Mouse (Mus musculus): ENCODE data around the gene Rnf10. TPM values are rescaled to one million over a fixed set of nuclear protein-coding genes. Genes with fewer than 3 reads are reported as not detected.

The Rnf10 gene
- polyA plus RNA-seq, 1 experiment from 2014 or later, result 218 TPM

DNA sequence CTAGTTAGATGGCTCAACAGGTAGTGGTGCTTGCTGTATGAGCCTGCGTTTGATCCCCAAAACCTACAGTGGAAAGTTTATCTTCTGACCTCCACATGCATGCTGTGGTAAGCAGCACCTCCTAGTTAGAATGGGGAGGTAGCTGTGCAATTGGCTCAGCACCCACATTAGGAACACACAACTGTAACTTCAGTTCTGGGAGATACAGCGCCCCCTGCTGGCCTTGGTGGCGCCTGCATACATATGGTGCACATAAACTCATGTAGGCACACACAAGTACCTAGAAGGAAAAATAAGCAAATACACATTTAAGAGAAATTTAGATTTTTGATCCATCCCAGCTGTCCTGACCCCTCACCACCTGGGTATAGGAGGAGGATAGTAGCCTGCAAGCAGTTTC lies 50.2 kb downstream of the Rnf10 start:
- Histone ChIP-seq H3K27me3 (no peaks in the 10 kb centered on the region), H3K4me3 (no peak overlapping the region), H3K4me2 (no peak overlapping the region), H3K9ac (no peak overlapping the region), H3K27ac (replicated peaks) (no peak overlapping the region), H3K4me1 (replicated peaks) (peaks cover 6% of the 10 kb centered on the region; the same call in 1 of the 2 replicates), H3K36me3 (no peaks in the 10 kb centered on the region), H3K9me3 (no peaks in the 10 kb centered on the region)
- WGBS, result 73% methylated on average over 3 of the region's 3 CpGs
- ATAC-seq (ENCODE audit: low FRiP score, low read depth), result no peak

DNA sequence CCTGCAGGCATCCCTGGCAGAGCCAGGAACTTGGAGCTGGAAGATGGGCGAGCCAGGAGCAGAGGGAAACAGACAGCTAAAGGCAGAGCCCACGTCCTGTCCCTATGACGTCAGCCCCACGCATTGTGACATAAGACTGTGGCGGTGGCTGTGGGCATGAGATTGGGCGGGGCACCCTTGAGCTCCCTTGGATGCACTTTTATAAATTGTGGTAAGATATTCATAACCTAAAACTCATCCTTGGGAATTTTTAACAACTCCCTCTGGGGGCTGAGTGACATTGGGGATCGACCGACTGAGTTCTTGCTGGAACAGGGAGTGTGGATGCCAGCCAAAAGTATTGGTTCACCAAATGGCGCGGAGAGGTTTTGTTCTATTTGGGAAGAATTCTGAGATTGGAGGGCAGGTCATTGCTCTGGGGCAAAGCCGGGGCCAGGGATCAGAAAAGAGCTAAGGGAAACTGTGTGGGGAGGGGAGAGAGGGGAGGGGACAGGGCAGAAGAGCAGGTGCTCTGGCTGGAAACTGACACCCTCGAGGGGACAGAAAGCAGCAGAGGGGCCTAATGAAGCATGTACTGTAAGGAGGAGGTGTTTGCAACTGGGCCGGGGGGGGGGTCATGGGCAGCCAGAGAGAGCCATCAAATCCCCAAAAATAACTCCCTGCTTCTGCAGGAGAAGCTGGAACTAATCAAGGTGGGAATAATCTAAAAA lies 51.6 kb downstream of the Rnf10 start:
- no peak overlapping the region for H3K9ac ChIP-seq
- ATAC-seq (ENCODE audit: low FRiP score, low read depth), result no peak

DNA sequence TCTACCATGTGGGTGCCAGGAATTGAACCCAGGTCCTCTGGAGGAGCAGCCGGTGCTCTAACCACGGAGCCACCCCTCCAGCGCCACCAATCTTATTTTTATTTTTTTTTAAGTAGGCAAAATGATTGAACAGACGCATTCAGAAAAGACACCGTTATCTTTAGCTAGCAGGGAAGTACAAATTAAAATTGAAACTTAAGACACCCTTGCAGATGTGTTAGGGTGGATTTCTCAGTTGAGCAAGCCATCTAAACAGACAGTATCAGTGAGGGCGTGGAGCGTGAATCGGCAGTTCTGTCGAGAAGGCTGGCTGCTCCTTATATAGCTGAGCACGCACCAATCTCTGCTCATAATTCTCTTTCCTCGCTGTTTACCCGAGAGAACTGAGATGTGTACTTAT lies 54.7 kb downstream of the Rnf10 start:
- WGBS, result 91% methylated on average over 12 of the region's 12 CpGs
- no peak overlapping the region for H3K4me2 ChIP-seq
- no peak overlapping the region for H3K9ac ChIP-seq
- no peak overlapping the region for H3K27ac ChIP-seq (replicated peaks)
- H3K4me1 ChIP-seq (replicated peaks), result peaks cover 14% of the 10 kb centered on the region
- H3K9me3 ChIP-seq, result no peaks in the 10 kb centered on the region
- no peak for ATAC-seq (ENCODE audit: low FRiP score, low read depth)
- H3K36me3 ChIP-seq, result no peaks in the 10 kb centered on the region
- no peak overlapping the region for H3K4me3 ChIP-seq
- H3K27me3 ChIP-seq, result no peaks in the 10 kb centered on the region

More for the DNA sequence above, 51.6 kb downstream of the Rnf10 start:
- H3K9me3 ChIP-seq, result no peaks in the 10 kb centered on the region
- H3K27me3 ChIP-seq, result no peaks in the 10 kb centered on the region
- WGBS, result 32% methylated on average over 13 of the region's 13 CpGs
- H3K4me2 ChIP-seq, result no peak overlapping the region
- no peak overlapping the region for H3K4me3 ChIP-seq
- peaks cover 6% of the 10 kb centered on the region; the same call in 1 of the 2 replicates for H3K4me1 ChIP-seq (replicated peaks)
- H3K27ac ChIP-seq (replicated peaks), result no peak overlapping the region
- H3K36me3 ChIP-seq, result no peaks in the 10 kb centered on the region

DNA sequence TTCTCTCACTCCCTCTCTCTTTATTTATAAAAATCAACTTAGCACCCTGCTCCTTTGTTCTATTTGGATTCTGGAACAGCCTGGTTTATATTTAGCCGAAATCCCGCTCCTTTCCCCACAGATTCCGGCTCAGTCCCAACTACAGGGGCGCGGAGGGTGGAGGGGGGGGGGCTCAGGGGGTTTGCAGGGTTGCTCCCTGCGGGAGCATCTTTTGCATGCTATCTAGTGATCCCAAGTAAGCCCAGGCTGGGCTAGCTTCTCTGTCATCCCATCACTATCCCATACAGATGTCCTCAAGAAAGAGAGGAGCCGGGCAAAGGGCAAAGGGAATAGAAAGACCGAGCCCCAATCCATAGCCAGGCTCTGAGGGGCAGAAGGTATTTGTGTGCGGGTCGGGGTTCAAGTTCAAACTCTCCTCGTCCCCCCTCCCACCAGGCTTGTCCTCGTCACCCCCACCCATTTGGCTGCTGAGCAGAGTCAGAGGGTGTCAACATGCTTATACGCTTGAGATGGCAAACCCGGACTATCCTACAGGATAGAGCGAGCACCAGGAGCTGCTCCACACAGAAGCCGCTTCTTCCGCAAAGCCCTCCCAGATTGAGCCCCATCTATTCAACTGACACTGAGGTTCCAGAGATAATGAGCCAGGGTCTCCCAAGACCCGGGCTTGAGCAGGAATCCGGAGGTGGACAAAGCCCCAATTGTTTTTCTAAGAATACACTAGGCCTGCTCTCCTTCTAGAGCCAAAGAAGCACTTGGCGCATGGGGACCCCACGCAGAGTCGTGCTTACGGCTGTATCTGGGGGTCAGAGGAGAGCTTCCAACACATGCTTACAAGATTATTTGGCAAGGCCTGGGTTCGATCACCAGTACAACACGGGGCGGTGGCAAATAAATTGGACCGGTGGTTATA lies 57.2 kb downstream of the Rnf10 start:
- Histone ChIP-seq H3K27ac (replicated peaks) (peak overlapping the region; percentile 82), H3K36me3 (no peaks in the 10 kb centered on the region), H3K27me3 (no peaks in the 10 kb centered on the region), H3K4me1 (replicated peaks) (peaks cover 8% of the 10 kb centered on the region), H3K4me2 (peak overlapping the region; percentile 74), H3K9ac (peak overlapping the region; percentile 66), H3K9me3 (no peaks in the 10 kb centered on the region), H3K4me3 (peak overlapping the region; percentile 50)
- 14% methylated on average over 27 of the region's 27 CpGs for WGBS
- peak; percentile 62 for ATAC-seq (ENCODE audit: low FRiP score, low read depth)

DNA sequence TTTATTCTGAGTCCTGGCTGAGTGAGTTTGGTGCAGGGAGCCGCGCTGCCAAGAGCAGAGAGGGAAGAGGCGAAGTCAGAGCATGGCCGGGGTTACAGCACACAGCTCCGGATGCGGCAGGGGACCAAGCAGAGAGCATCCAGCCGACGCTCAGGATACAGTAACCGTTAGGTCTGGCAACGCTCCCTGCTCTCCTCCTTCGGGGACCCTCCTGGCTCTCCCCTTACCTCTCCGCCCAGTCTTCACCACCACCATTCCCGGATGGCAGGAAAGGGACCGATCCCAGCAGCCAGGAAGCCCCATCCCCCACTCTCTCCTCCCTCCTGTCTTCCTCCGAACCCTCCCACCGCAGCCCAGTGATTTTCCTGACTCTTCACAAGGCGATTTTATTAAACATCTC lies 57.8 kb downstream of the Rnf10 start:
- no peaks in the 10 kb centered on the region for H3K9me3 ChIP-seq
- no peaks in the 10 kb centered on the region for H3K27me3 ChIP-seq
- H3K4me1 ChIP-seq (replicated peaks), result peaks cover 8% of the 10 kb centered on the region
- no peaks in the 10 kb centered on the region for H3K36me3 ChIP-seq
- ATAC-seq (ENCODE audit: low FRiP score, low read depth), result peak; percentile 81; the same call in 1 of the 2 replicates
- peak overlapping the region; percentile 82 for H3K27ac ChIP-seq (replicated peaks)
- peak overlapping the region; percentile 50 for H3K4me3 ChIP-seq
- peak overlapping the region; percentile 74 for H3K4me2 ChIP-seq
- peak overlapping the region; percentile 66 for H3K9ac ChIP-seq
- WGBS, result under 1% methylated on average over 17 of the region's 17 CpGs

DNA sequence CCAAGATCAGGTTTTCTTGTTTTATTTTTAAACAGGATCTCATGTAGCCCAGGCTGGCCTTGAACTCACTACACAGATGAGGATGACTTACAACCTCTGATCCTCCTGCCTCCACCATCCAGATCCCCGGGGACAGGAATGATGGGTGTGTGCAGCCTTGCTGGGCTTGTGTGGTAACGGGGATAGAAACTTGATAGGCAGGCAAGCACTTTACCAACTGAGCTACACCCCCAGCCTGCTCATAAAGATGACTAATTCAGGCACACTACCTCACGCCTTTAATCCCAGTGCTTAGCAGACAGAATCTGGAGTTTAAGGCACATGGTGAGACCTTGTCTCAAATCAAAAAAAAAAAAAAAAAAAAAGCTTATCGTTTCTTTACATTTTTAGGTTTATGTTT lies 59.8 kb downstream of the Rnf10 start:
- no peaks in the 10 kb centered on the region for H3K27me3 ChIP-seq
- H3K27ac ChIP-seq (replicated peaks), result no peak overlapping the region
- peaks cover 8% of the 10 kb centered on the region for H3K4me1 ChIP-seq (replicated peaks)
- WGBS, result 58% methylated on average over 4 of the region's 4 CpGs
- no peak for ATAC-seq (ENCODE audit: low FRiP score, low read depth)
- no peak overlapping the region for H3K4me2 ChIP-seq
- H3K4me3 ChIP-seq, result no peak overlapping the region
- no peaks in the 10 kb centered on the region for H3K36me3 ChIP-seq
- no peaks in the 10 kb centered on the region for H3K9me3 ChIP-seq
- no peak overlapping the region for H3K9ac ChIP-seq

DNA sequence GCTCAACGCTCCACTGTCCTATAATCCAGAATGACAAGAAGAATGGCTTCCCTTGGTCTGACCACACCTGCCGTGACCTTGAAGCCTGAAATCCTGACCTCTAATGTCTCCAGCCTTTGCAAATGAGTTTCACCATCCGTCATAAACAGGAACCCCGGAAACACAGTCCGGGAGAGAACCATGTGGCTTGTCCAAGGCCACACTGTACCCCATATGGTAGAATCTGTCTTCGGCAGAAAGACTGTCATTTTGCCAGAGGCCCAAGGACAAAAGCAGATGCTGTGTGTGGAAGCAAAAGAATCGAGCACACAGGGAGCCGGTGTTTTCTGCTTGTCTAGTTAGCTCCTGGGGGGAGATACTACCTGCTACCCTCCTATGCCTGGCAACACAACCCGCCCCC lies 60.2 kb downstream of the Rnf10 start:
- Histone ChIP-seq H3K27me3 (no peaks in the 10 kb centered on the region), H3K9ac (no peak overlapping the region), H3K4me2 (no peak overlapping the region), H3K4me3 (no peak overlapping the region), H3K36me3 (no peaks in the 10 kb centered on the region), H3K4me1 (replicated peaks) (peaks cover 8% of the 10 kb centered on the region), H3K9me3 (no peaks in the 10 kb centered on the region), H3K27ac (replicated peaks) (no peak overlapping the region)
- ATAC-seq (ENCODE audit: low FRiP score, low read depth), result no peak
- 63% methylated on average over 9 of the region's 9 CpGs for WGBS

DNA sequence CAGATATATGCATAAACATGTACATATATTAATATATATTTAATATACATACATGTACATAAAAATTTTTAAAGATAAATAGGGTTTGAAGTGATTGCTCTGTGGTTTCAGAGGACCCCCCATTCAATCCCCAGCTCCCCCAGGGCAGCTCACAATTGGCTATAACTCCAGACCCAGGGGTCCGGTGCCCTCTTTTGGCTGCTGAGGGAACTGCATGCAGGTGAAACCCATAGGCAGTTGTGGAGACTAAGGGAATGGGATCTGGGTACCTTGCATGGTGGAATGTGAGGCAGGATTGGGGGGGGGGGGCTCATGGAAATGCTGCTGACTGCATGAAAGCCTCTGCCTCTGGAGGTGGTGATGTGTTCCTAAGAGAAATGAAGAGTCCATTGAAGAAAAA lies 62.3 kb downstream of the Rnf10 start:
- Histone ChIP-seq H3K4me2 (no peak overlapping the region), H3K9me3 (no peaks in the 10 kb centered on the region), H3K36me3 (no peaks in the 10 kb centered on the region), H3K27me3 (no peaks in the 10 kb centered on the region), H3K4me1 (replicated peaks) (peaks cover 6% of the 10 kb centered on the region), H3K9ac (no peak overlapping the region), H3K4me3 (no peak overlapping the region), H3K27ac (replicated peaks) (no peak overlapping the region)
- 5% methylated on average over 1 of the region's 1 CpGs for WGBS
- no peak for ATAC-seq (ENCODE audit: low FRiP score, low read depth)

DNA sequence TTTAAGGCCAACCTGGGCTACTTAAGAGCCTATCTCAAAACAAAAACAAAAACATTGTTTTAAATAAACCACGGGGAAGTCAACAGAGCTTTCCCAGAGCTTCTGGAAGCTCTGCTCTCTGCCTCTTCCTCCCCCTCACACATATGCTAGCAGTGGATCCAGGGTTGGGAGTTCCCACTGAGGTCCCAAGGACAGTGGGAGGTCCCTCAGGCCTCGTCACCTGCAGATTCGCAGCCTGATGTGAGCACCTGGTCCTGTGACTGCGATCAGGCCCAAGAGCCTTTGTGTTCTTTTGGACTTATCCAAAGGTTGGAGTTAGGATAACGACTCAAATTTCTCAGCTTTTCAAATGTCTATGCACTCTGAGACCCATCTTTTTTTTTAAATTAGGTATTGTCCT lies 64.1 kb downstream of the Rnf10 start:
- no peak overlapping the region for H3K4me3 ChIP-seq
- WGBS, result 67% methylated on average over 5 of the region's 5 CpGs
- no peaks in the 10 kb centered on the region for H3K27me3 ChIP-seq
- H3K36me3 ChIP-seq, result no peaks in the 10 kb centered on the region
- H3K9me3 ChIP-seq, result no peaks in the 10 kb centered on the region
- H3K4me2 ChIP-seq, result no peak overlapping the region
- no peak for ATAC-seq (ENCODE audit: low FRiP score, low read depth)
- peaks cover 21% of the 10 kb centered on the region for H3K4me1 ChIP-seq (replicated peaks)
- no peak overlapping the region for H3K9ac ChIP-seq
- no peak overlapping the region for H3K27ac ChIP-seq (replicated peaks)

DNA sequence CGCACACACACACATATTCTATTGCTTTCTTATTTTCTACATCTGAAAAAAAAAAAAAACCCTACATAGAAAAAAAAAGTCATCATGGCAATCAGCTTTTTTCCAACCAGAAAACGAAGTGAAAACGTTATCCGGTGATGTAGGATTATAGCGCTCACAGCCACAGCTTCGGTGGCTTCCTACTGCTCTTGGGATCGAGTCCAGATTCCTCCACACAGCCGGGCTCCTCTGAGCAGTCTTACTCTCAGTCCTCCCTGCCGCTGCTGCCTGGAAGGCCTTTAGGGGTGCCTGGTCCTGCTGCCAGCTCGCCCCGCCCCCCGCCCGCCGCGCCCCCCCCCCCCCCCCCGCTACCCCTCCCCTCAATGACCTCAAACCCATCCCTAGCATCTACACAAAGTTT lies 64.8 kb downstream of the Rnf10 start:
- Histone ChIP-seq H3K27ac (replicated peaks) (no peak overlapping the region), H3K4me3 (no peak overlapping the region), H3K4me1 (replicated peaks) (peaks cover 22% of the 10 kb centered on the region), H3K27me3 (0 out of 2 replicates have a peak, but pooled peaks cover under 1% of the 10 kb centered on the region), H3K9ac (no peak overlapping the region), H3K4me2 (no peak overlapping the region), H3K36me3 (no peaks in the 10 kb centered on the region), H3K9me3 (no peaks in the 10 kb centered on the region)
- 13% methylated on average over 9 of the region's 16 CpGs for WGBS
- no peak for ATAC-seq (ENCODE audit: low FRiP score, low read depth)

DNA sequence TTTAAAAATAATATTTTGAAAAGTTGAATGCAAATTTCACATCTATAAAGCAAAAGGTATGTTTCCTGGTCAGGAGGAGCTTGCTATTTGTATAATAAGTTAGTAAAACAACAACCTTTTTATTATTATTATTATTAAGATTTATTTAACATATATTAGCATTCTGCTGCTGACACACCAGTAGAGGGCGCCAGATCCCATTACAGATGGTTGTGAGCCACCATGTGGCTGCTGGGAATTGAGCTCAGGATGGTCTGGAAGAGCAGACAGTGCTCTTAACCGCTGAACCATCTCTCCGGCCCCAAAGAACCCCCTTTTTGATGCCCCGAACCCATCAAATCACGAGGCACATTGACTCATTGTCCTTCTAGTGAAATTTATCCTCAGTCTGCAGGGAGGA lies 65.5 kb downstream of the Rnf10 start:
- Histone ChIP-seq H3K9me3 (no peaks in the 10 kb centered on the region), H3K27ac (replicated peaks) (no peak overlapping the region), H3K4me2 (no peak overlapping the region), H3K9ac (no peak overlapping the region), H3K4me3 (no peak overlapping the region), H3K27me3 (0 out of 2 replicates have a peak, but pooled peaks cover 2% of the 10 kb centered on the region), H3K4me1 (replicated peaks) (peaks cover 22% of the 10 kb centered on the region), H3K36me3 (no peaks in the 10 kb centered on the region)
- WGBS, result 57% methylated on average over 5 of the region's 5 CpGs
- ATAC-seq (ENCODE audit: low FRiP score, low read depth), result no peak

Data from hindbrain, embryonic 15.5 days (tissue).